Mouse (Mus musculus): ENCODE results near the gene Mars2. TPM values are rescaled to one million over a fixed set of nuclear protein-coding genes. Genes with fewer than 3 reads are reported as not detected.

Gene Mars2
- polyA plus RNA-seq, 1 experiment, result 1.8 TPM

GRCm38 (mm10) chr1:55198719-55199118 lies 38.3 kb upstream of the Mars2 start:
- Histone ChIP-seq H3K27me3 (ENCODE audit: control insufficient read depth, insufficient read depth, low read length) (no peaks in the 10 kb centered on the region), H3K4me1 (ENCODE audit: control insufficient read depth, insufficient read depth, low read length) (no peaks in the 10 kb centered on the region), H3K4me3 (ENCODE audit: control insufficient read depth, low read depth, low read length) (no peak overlapping the region), H3K27ac (ENCODE audit: control insufficient read depth, insufficient read depth, low read depth, low read length) (no peak overlapping the region), H3K36me3 (ENCODE audit: control insufficient read depth, insufficient read depth, low read length) (no peaks in the 10 kb centered on the region)
- no peak for TF ChIP-seq POLR2A (IDR thresholded peaks at IDR 0.05; ENCODE audit: control insufficient read depth, low read depth, low read length)
- TF ChIP-seq CTCF (IDR thresholded peaks at IDR 0.05; ENCODE audit: control insufficient read depth, insufficient read depth, insufficient replicate concordance, low read depth, low read length), result no peak

- Histone ChIP-seq H3K27ac (ENCODE audit: control insufficient read depth, insufficient read depth, low read depth, low read length) (peak overlapping the region; percentile 66), H3K4me3 (ENCODE audit: control insufficient read depth, low read depth, low read length) (no peak overlapping the region), H3K4me1 (ENCODE audit: control insufficient read depth, insufficient read depth, low read length) (no peaks in the 10 kb centered on the region), H3K27me3 (ENCODE audit: control insufficient read depth, insufficient read depth, low read length) (no peaks in the 10 kb centered on the region), H3K36me3 (ENCODE audit: control insufficient read depth, insufficient read depth, low read length) (no peaks in the 10 kb centered on the region; the same call in 1 of the 2 replicates)
- TF ChIP-seq POLR2A (IDR thresholded peaks at IDR 0.05; ENCODE audit: control insufficient read depth, low read depth, low read length), result no peak
- no peak for TF ChIP-seq CTCF (IDR thresholded peaks at IDR 0.05; ENCODE audit: control insufficient read depth, insufficient read depth, insufficient replicate concordance, low read depth, low read length)
Observed at GRCm38 (mm10) chr1:55201850-55202752, 34.9 kb upstream of the Mars2 start.

GRCm38 (mm10) chr1:55205808-55206327 lies 31.1 kb upstream of the Mars2 start:
- no peaks in the 10 kb centered on the region for H3K27me3 ChIP-seq (ENCODE audit: control insufficient read depth, insufficient read depth, low read length)
- TF ChIP-seq CTCF (IDR thresholded peaks at IDR 0.05; ENCODE audit: control insufficient read depth, insufficient read depth, insufficient replicate concordance, low read depth, low read length) (no peak), POLR2A (IDR thresholded peaks at IDR 0.05; ENCODE audit: control insufficient read depth, low read depth, low read length) (no peak)
- no peaks in the 10 kb centered on the region; the same call in 1 of the 2 replicates for H3K36me3 ChIP-seq (ENCODE audit: control insufficient read depth, insufficient read depth, low read length)
- H3K4me1 ChIP-seq (ENCODE audit: control insufficient read depth, insufficient read depth, low read length), result no peaks in the 10 kb centered on the region; the same call in 1 of the 2 replicates
- no peak overlapping the region for H3K27ac ChIP-seq (ENCODE audit: control insufficient read depth, insufficient read depth, low read depth, low read length)
- no peak overlapping the region for H3K4me3 ChIP-seq (ENCODE audit: control insufficient read depth, low read depth, low read length)

- no peak overlapping the region for H3K4me3 ChIP-seq (ENCODE audit: control insufficient read depth, low read depth, low read length)
- no peak for TF ChIP-seq POLR2A (IDR thresholded peaks at IDR 0.05; ENCODE audit: control insufficient read depth, low read depth, low read length)
- TF ChIP-seq CTCF (IDR thresholded peaks at IDR 0.05; ENCODE audit: control insufficient read depth, insufficient read depth, insufficient replicate concordance, low read depth, low read length), result no peak
Observed at GRCm38 (mm10) chr1:55207561-55207960, 29.4 kb upstream of the Mars2 start.

GRCm38 (mm10) chr1:55208500-55209140 lies 28.4 kb upstream of the Mars2 start:
- H3K27me3 ChIP-seq (ENCODE audit: control insufficient read depth, insufficient read depth, low read length), result no peaks in the 10 kb centered on the region
- H3K36me3 ChIP-seq (ENCODE audit: control insufficient read depth, insufficient read depth, low read length), result no peaks in the 10 kb centered on the region; the same call in 1 of the 2 replicates
- H3K4me1 ChIP-seq (ENCODE audit: control insufficient read depth, insufficient read depth, low read length), result no peaks in the 10 kb centered on the region; the same call in 1 of the 2 replicates
- TF ChIP-seq POLR2A (IDR thresholded peaks at IDR 0.05; ENCODE audit: control insufficient read depth, low read depth, low read length), result no peak
- TF ChIP-seq CTCF (IDR thresholded peaks at IDR 0.05; ENCODE audit: control insufficient read depth, insufficient read depth, insufficient replicate concordance, low read depth, low read length), result no peak
- no peak overlapping the region for H3K4me3 ChIP-seq (ENCODE audit: control insufficient read depth, low read depth, low read length)
- H3K27ac ChIP-seq (ENCODE audit: control insufficient read depth, insufficient read depth, low read depth, low read length), result no peak overlapping the region

More at GRCm38 (mm10) chr1:55207561-55207960, 29.4 kb upstream of the Mars2 start:
- Histone ChIP-seq H3K27me3 (ENCODE audit: control insufficient read depth, insufficient read depth, low read length) (no peaks in the 10 kb centered on the region), H3K36me3 (ENCODE audit: control insufficient read depth, insufficient read depth, low read length) (no peaks in the 10 kb centered on the region; the same call in 1 of the 2 replicates), H3K27ac (ENCODE audit: control insufficient read depth, insufficient read depth, low read depth, low read length) (no peak overlapping the region), H3K4me1 (ENCODE audit: control insufficient read depth, insufficient read depth, low read length) (no peaks in the 10 kb centered on the region; the same call in 1 of the 2 replicates)

GRCm38 (mm10) chr1:55210202-55210965 lies 26.6 kb upstream of the Mars2 start:
- no peak for TF ChIP-seq POLR2A (IDR thresholded peaks at IDR 0.05; ENCODE audit: control insufficient read depth, low read depth, low read length)
- TF ChIP-seq CTCF (IDR thresholded peaks at IDR 0.05; ENCODE audit: control insufficient read depth, insufficient read depth, insufficient replicate concordance, low read depth, low read length), result no peak
- Histone ChIP-seq H3K27ac (ENCODE audit: control insufficient read depth, insufficient read depth, low read depth, low read length) (no peak overlapping the region), H3K4me3 (ENCODE audit: control insufficient read depth, low read depth, low read length) (no peak overlapping the region), H3K27me3 (ENCODE audit: control insufficient read depth, insufficient read depth, low read length) (no peaks in the 10 kb centered on the region), H3K36me3 (ENCODE audit: control insufficient read depth, insufficient read depth, low read length) (no peaks in the 10 kb centered on the region), H3K4me1 (ENCODE audit: control insufficient read depth, insufficient read depth, low read length) (no peaks in the 10 kb centered on the region; the same call in 1 of the 2 replicates)
